Mouse (Mus musculus) kidney, embryonic 14.5 days (tissue): ENCODE measurements around the gene Clhc1. TPM values are rescaled to one million over a fixed set of nuclear protein-coding genes. Genes with fewer than 3 reads are reported as not detected.
A peak's percentile ranks its signal among the peaks of the same experiment; 100 is the strongest.
"Not testable (repeated sequence)": the region's sequence is repeated elsewhere in the genome, so short reads cannot be mapped to it uniquely, and the experiment has no call there.

Experiments
- ATAC-seq: fragments of 200-750 bp; cut with Nextera tagmentation; 2 replicates; pipeline ENCODE4 v1.8.0; 2017; ENCODE audit warnings: moderate number of reproducible peaks, mild to moderate bottlenecking, moderate TSS enrichment, moderate library complexity; ENCODE audit not compliant: low FRiP score, low TSS enrichment
- H3K27ac ChIP-seq: fragments of 300-500 bp; sonication (generic); 2 replicates; pipeline ENCODE4 v1.5.1; 2014; ENCODE audit warnings: low read depth, mild to moderate bottlenecking, low read length, moderate library complexity, mixed read lengths
- H3K27me3 ChIP-seq: fragments of 300-500 bp; sonication (generic); 2 replicates; pipeline ENCODE4 v1.6.1; 2014; ENCODE audit warnings: mild to moderate bottlenecking, low read length; ENCODE audit not compliant: control insufficient read depth, insufficient read depth
- H3K36me3 ChIP-seq: fragments of 300-500 bp; sonication (generic); 2 replicates; pipeline ENCODE4 v1.6.1; 2014; ENCODE audit warnings: low read length, mixed read lengths; ENCODE audit not compliant: control insufficient read depth, insufficient read depth
- H3K4me1 ChIP-seq: fragments of 300-500 bp; sonication (generic); 2 replicates; pipeline ENCODE4 v1.6.1; 2014; ENCODE audit warnings: low read length, mixed read lengths; ENCODE audit not compliant: control insufficient read depth, insufficient read depth
- H3K4me2 ChIP-seq: fragments of 300-500 bp; sonication (generic); replicated peaks from 2 replicates; pipeline ENCODE4 v1.6.1; 2014; ENCODE audit warnings: low read depth, mild to moderate bottlenecking, low read length
- H3K4me3 ChIP-seq: fragments of 300-500 bp; sonication (generic); 2 replicates; pipeline ENCODE4 v1.5.1; 2014; ENCODE audit warnings: mild to moderate bottlenecking, low read length
- H3K9ac ChIP-seq: fragments of 300-500 bp; sonication (generic); 2 replicates; pipeline ENCODE4 v1.6.1; 2014; ENCODE audit warnings: low read depth, mild to moderate bottlenecking, low read length, moderate library complexity
- H3K9me3 ChIP-seq: fragments of 300-500 bp; sonication (generic); 2 replicates; pipeline ENCODE4 v1.6.1; 2016; ENCODE audit warnings: low read length; ENCODE audit not compliant: control insufficient read depth
- WGBS: fragments of 180-500 bp; shearing (Covaris S2); extraction: QIAGEN DNeasy Blood & Tissue Kit; methylation state at CpG from one replicate; pipeline ENCODE4 v1.1.7; 2014; 5-methylcytosine and 5-hydroxymethylcytosine counted together
- polyA plus RNA-seq: library from polyadenylated mRNA; unstranded; fragments of >200 nt; fragmentation: Nextera tagmentation; extraction: Ambion mirVana; gene quantifications from 2 replicates; pipeline ENCODE4 v1.2.1, GENCODE M21; 2014

Clhc1 gene
- polyA plus RNA-seq, 1 experiment from 2014 or later = 0.27 TPM

GRCm38 (mm10) chr11:29525988-29526794 lies 21.6 kb upstream of the Clhc1 start, which contains the start of gene Mtif2:
Gene Mtif2 (plus strand): TSS chr11:29526408.
- peak within 1 kb of the TSS; percentile 81 for H3K9ac ChIP-seq
- whole genome bisulfite sequencing = 3% methylated on average over 47 of the region's 47 CpGs
- no peaks in the 10 kb centered on the region; the same call in 1 of the 2 replicates for H3K4me1 ChIP-seq
- H3K36me3 ChIP-seq = peaks cover 8% of the 10 kb centered on the region; the same call in 1 of the 2 replicates
- no peaks in the 10 kb centered on the region for H3K9me3 ChIP-seq
- ATAC-seq = peak; percentile 99
- peak within 1 kb of the TSS; percentile 81 for H3K27ac ChIP-seq
- peak within 1 kb of the TSS; percentile 77 for H3K4me3 ChIP-seq
- H3K4me2 ChIP-seq = peak within 1 kb of the TSS; percentile 82
- H3K27me3 ChIP-seq = no peaks in the 10 kb centered on the region; the same call in 1 of the 2 replicates

- Histone ChIP-seq H3K9me3 (no peaks in the 10 kb centered on the region), H3K4me3 (no peak overlapping the region), H3K36me3 (peaks cover 48% of the 10 kb centered on the region), H3K9ac (no peak overlapping the region), H3K27me3 (no peaks in the 10 kb centered on the region), H3K4me1 (no peaks in the 10 kb centered on the region), H3K4me2 (no peak overlapping the region), H3K27ac (no peak overlapping the region)
- no peak for ATAC-seq
- 96% methylated on average over 1 of the region's 1 CpGs for WGBS
Observed at GRCm38 (mm10) chr11:29538201-29538600, 9.5 kb upstream of the Clhc1 start.

DNA sequence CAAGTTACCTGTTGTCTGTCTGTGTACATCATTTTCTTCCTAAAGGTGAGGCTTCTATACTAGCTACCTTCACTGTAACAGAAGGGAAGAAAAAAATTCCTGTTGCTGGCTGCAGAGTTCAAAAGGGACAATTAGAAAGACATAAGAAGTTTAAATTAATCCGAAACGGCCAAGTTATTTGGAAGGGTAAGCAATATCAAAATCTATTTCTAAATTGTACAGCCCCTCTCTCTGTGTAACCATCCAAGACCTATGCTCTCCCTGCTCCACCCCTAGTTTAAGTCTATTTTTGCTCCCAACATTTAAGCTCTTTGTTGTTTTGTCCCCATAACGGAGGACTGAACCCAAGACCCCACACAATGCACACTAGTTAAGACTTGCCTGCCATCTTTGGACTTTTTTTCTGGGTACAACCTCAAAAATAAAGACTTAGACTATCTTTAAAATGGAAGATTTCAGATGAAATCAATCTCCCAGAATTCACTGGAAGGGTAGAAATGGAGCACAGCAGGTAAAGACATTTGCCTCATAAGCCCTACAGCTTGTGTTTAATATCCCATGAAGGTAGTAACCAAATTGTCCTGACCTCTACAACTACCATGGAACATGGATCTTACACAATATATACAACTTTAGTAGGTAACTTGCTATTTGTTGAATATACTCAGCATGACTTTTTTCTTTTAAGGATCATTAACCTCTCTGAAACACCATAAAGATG lies 3.4 kb upstream of the Clhc1 start:
- H3K4me2 ChIP-seq = no peak overlapping the region
- WGBS = 90% methylated on average over 3 of the region's 3 CpGs
- H3K27ac ChIP-seq = no peak overlapping the region
- peaks cover 49% of the 10 kb centered on the region for H3K36me3 ChIP-seq
- no peak overlapping the region for H3K4me3 ChIP-seq
- no peak overlapping the region for H3K9ac ChIP-seq
- H3K4me1 ChIP-seq = peaks cover 8% of the 10 kb centered on the region; the same call in 1 of the 2 replicates
- H3K27me3 ChIP-seq = no peaks in the 10 kb centered on the region
- no peaks in the 10 kb centered on the region for H3K9me3 ChIP-seq
- no peak for ATAC-seq

- not testable (repeated sequence) for H3K9me3 ChIP-seq, H3K4me2 ChIP-seq, H3K4me1 ChIP-seq, H3K27me3 ChIP-seq, H3K9ac ChIP-seq, ATAC-seq, H3K27ac ChIP-seq, H3K4me3 ChIP-seq
- WGBS = 92% methylated on average over 4 of the region's 4 CpGs
- H3K36me3 ChIP-seq = peaks cover 47% of the 10 kb centered on the region
Observed at GRCm38 (mm10) chr11:29545150-29545752, 2.5 kb upstream of the Clhc1 start.

DNA sequence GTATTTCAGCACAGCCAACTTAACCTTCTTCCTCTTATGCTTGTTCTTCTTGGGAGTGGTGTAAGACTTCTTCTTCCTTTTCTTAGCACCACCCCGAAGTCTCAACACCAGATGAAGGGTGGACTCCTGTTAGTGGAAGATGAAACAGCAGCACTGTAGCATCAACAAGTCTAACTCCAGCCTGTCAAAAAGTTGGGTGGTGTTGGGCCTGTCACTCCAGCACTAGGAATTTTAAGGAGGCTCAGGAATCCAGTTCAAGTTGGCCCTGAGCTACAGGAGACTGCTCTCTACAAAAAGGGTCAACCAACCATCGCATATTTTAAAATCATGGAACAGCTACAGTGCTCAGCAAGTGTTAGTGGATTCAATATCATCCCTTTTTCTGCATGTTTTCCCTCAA lies 1.5 kb upstream of the Clhc1 start:
- WGBS = 83% methylated on average over 2 of the region's 2 CpGs
- H3K4me1 ChIP-seq = not testable (repeated sequence)

DNA sequence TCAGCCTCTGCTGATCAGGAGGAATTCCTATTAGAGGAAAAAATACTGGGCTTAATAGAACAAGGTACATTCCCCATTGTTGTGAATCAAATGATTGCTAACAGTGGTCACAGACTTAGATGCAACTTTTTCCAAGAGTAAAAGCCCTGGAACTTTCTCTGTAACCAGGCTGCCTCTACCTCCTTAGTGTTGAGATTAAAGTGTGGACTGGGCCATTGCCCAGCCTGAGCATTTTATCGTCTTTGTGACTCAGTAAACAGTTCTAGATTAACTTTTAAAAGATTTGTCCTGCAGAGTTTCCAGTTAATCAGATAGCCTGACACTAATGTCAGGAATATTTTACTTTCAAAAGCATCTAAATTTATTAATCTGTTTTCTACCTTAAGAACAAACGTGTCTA lies 988 bp upstream of the Clhc1 start:
- peaks cover 8% of the 10 kb centered on the region; the same call in 1 of the 2 replicates for H3K4me1 ChIP-seq
- H3K4me3 ChIP-seq = peak overlapping the region; percentile 89
- H3K9ac ChIP-seq = peak overlapping the region; percentile 94
- no peaks in the 10 kb centered on the region for H3K27me3 ChIP-seq
- H3K4me2 ChIP-seq = peak overlapping the region; percentile 74
- 17% methylated on average over 2 of the region's 2 CpGs for WGBS
- peaks cover 35% of the 10 kb centered on the region for H3K36me3 ChIP-seq
- H3K9me3 ChIP-seq = no peaks in the 10 kb centered on the region
- H3K27ac ChIP-seq = no peak overlapping the region
- ATAC-seq = no peak

More for the DNA sequence above, 1.5 kb upstream of the Clhc1 start:
- not testable (repeated sequence) for H3K9me3 ChIP-seq, ATAC-seq, H3K27me3 ChIP-seq, H3K27ac ChIP-seq
- peaks cover 39% of the 10 kb centered on the region for H3K36me3 ChIP-seq
- H3K4me2 ChIP-seq = peak overlapping the region; percentile 74
- peak overlapping the region; percentile 94; the same call in 1 of the 2 replicates for H3K9ac ChIP-seq
- H3K4me3 ChIP-seq = peak overlapping the region; percentile 89

DNA sequence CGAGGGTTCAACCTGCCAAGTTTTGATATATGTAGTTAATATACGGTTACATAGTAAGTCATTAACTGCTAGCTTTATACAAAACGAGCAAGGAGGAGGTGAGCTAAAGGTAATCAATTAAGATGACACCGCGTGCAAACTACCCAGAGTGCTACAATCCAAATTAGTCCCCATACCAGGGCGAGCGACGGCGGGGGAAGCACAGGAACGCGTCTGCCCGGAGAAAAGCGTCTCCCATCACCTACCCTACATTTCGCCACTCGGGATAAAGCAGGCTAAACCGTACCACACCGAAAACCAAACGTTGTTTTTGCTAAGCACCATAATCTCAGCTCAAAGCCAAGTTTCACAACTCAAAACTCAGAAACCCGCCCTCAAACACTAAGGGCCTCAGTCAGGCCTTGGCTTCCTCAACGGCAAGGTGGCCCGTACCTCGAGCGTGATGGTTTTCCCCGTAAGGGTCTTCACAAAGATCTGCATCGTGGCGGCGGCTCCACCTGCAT lies 450 bp upstream of the Clhc1 start:
- H3K4me1 ChIP-seq = peaks cover 8% of the 10 kb centered on the region; the same call in 1 of the 2 replicates
- peak overlapping the region; percentile 74 for H3K4me2 ChIP-seq
- H3K36me3 ChIP-seq = peaks cover 32% of the 10 kb centered on the region
- peak overlapping the region; percentile 94 for H3K9ac ChIP-seq
- no peaks in the 10 kb centered on the region for H3K9me3 ChIP-seq
- H3K27me3 ChIP-seq = no peaks in the 10 kb centered on the region
- H3K4me3 ChIP-seq = peak overlapping the region; percentile 89
- peak overlapping the region; percentile 75; the same call in 1 of the 2 replicates for H3K27ac ChIP-seq
- WGBS = under 1% methylated on average over 27 of the region's 27 CpGs
- ATAC-seq = peak; percentile 4; the same call in 1 of the 2 replicates

DNA sequence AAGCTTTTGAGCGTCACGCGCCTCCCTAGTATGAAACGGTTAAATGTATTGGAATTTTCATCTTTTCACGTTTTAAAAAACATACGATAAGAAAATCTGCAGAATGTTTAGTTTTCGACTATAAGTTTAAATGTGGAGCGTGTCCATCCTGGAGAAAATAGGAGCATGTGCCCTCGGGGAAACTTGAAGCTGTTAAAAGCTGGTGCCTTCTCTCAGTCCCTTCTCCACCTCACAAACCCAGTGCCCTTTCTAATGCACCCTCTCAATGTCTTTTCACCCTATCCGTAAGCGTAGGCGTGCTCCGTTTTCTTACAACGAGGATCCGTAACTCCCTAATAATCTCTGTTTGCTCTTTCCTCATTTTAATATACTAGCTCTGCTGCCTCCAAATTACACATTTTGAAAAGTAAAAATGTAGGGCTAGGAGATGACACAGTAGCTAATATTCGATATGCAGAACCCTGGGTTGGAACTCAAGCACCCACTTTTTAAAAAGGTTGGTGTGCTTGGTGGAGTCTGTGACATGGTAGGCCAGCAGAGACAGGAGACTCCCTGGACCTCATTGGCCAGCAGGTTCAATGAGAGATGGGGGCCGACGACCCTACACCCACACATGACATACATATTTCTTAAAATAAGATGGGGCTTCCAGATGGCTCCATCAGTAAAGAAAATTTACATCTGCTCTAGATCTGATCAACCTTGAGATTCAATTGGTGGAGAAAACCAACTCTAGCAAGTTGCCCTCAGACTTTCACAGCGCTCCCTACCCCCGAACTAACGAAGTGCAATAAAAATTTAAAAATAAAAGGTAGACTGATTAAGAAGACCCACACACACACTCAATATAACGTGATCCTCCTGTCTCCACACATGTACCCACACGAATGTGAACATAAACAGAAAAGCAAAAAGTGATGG lies 1.0 kb downstream of the Clhc1 start:
- H3K4me1 ChIP-seq = peaks cover 8% of the 10 kb centered on the region; the same call in 1 of the 2 replicates
- H3K9ac ChIP-seq = peak overlapping the region; percentile 94
- H3K4me2 ChIP-seq = peak overlapping the region; percentile 65
- no peaks in the 10 kb centered on the region for H3K9me3 ChIP-seq
- H3K27ac ChIP-seq = no peak overlapping the region
- no peak for ATAC-seq
- peaks cover 28% of the 10 kb centered on the region for H3K36me3 ChIP-seq
- peak overlapping the region; percentile 89 for H3K4me3 ChIP-seq
- H3K27me3 ChIP-seq = no peaks in the 10 kb centered on the region
- 26% methylated on average over 23 of the region's 23 CpGs for WGBS
